Mouse (Mus musculus) hindbrain, embryonic 16.5 days (tissue): ENCODE data around the gene L3mbtl3. TPM values are rescaled to one million over a fixed set of nuclear protein-coding genes. Genes with fewer than 3 reads are reported as not detected.

Experiments
- ATAC-seq: fragments of 200-750 bp; cut with Nextera tagmentation; 2 replicates; pipeline ENCODE4 v1.8.0; 2017; ENCODE audit warnings: moderate TSS enrichment, moderate library complexity
- H3K27ac ChIP-seq: fragments of 300-500 bp; sonication (generic); 2 replicates; pipeline ENCODE4 v1.5.1; 2014; ENCODE audit warnings: low read depth, mild to moderate bottlenecking, control low read depth, low read length, moderate library complexity
- H3K27me3 ChIP-seq: fragments of 300-500 bp; sonication (generic); replicated peaks from 2 replicates; pipeline ENCODE4 v1.6.1; 2014; ENCODE audit warnings: low read length; ENCODE audit not compliant: control insufficient read depth, insufficient read depth
- H3K36me3 ChIP-seq: fragments of 300-500 bp; sonication (generic); 2 replicates; pipeline ENCODE4 v1.6.1; 2014; ENCODE audit warnings: mild to moderate bottlenecking, low read length, moderate library complexity, mixed read lengths; ENCODE audit not compliant: control insufficient read depth, insufficient read depth
- H3K4me1 ChIP-seq: fragments of 300-500 bp; sonication (generic); 2 replicates; pipeline ENCODE4 v1.6.1; 2014; ENCODE audit warnings: low read depth, low read length; ENCODE audit not compliant: control insufficient read depth, insufficient read depth
- H3K4me2 ChIP-seq: fragments of 300-500 bp; sonication (generic); 2 replicates; pipeline ENCODE4 v1.6.1; 2014; ENCODE audit warnings: mild to moderate bottlenecking, low read length, control low read depth, moderate library complexity
- H3K4me3 ChIP-seq: fragments of 300-500 bp; sonication (generic); 2 replicates; pipeline ENCODE4 v1.5.1; 2014; ENCODE audit warnings: mild to moderate bottlenecking, low read length, control low read depth, moderate library complexity
- H3K9ac ChIP-seq: fragments of 300-500 bp; sonication (generic); 2 replicates; pipeline ENCODE4 v1.6.1; 2014; ENCODE audit warnings: low read depth, mild to moderate bottlenecking, control low read depth, low read length, moderate library complexity
- H3K9me3 ChIP-seq: fragments of 300-500 bp; sonication (generic); 2 replicates; pipeline ENCODE4 v1.6.1; 2014; ENCODE audit warnings: mild to moderate bottlenecking, low read length, moderate library complexity; ENCODE audit not compliant: control insufficient read depth
- whole genome bisulfite sequencing: fragments of 180-500 bp; shearing (Covaris S2); extraction: QIAGEN DNeasy Blood & Tissue Kit; methylation state at CpG from one replicate; pipeline ENCODE4 v1.1.7; 2014; 5-methylcytosine and 5-hydroxymethylcytosine counted together
- polyA plus RNA-seq: library from polyadenylated mRNA; unstranded; fragments of >200 nt; fragmentation: Nextera tagmentation; extraction: Ambion mirVana; gene quantifications from 2 replicates; pipeline ENCODE4 v1.2.1, GENCODE M21; 2015

The L3mbtl3 gene
- polyA plus RNA-seq, 1 experiment from 2014 or later = 24.5 TPM

DNA sequence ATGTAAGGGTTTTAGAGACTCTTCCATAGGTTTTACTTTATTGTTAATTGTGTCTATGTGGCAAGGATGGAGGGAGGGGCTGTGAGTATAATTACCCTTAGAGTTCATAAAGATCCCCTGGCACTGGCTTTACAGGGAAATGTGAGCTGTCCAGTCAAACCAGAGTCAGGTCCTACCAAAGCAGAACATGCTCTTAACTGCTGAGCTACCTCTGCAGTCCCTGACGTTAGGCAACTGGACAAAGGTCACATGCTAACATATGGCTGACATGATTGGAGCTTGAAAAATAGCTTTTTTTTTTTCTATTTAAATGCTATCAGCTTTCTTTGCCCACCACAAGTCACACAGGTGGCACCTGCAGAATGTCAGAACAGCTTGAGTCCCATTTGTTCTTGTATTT, 25.6 kb downstream of the L3mbtl3 start:
- Histone ChIP-seq H3K9me3 (no peaks in the 10 kb centered on the region), H3K4me2 (no peak overlapping the region), H3K27ac (no peak overlapping the region), H3K27me3 (no peaks in the 10 kb centered on the region), H3K4me1 (no peaks in the 10 kb centered on the region), H3K36me3 (peaks cover 4% of the 10 kb centered on the region; the same call in 1 of the 2 replicates), H3K4me3 (no peak overlapping the region), H3K9ac (no peak overlapping the region)
- 64% methylated on average over 1 of the region's 1 CpGs for WGBS
- no peak for ATAC-seq

DNA sequence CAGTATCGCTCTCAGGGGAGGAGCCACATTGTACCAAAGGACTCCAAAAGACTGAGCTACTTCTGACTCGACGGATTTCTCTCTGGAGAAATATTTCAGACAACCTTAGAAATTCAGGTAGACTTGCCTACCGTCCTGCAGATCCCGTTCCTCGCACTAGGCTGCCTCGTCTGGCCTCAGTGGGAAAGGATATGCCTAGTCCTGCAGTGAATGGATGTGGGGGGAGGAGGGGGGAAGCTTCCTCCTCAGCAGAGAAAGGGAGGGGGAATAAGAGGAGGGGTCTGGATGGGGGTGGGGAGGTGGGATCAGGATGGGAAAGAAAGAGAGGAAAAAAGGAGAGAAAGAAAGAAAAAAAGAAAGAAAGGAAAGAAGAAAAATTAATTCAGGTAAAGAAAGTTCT, 28.2 kb downstream of the L3mbtl3 start:
- H3K4me3 ChIP-seq = no peak overlapping the region
- peaks cover 9% of the 10 kb centered on the region; the same call in 1 of the 2 replicates for H3K36me3 ChIP-seq
- H3K4me2 ChIP-seq = no peak overlapping the region
- ATAC-seq = no peak
- H3K4me1 ChIP-seq = no peaks in the 10 kb centered on the region
- H3K27me3 ChIP-seq = no peaks in the 10 kb centered on the region
- no peaks in the 10 kb centered on the region for H3K9me3 ChIP-seq
- no peak overlapping the region for H3K9ac ChIP-seq
- no peak overlapping the region for H3K27ac ChIP-seq
- WGBS = 37% methylated on average over 7 of the region's 7 CpGs

DNA sequence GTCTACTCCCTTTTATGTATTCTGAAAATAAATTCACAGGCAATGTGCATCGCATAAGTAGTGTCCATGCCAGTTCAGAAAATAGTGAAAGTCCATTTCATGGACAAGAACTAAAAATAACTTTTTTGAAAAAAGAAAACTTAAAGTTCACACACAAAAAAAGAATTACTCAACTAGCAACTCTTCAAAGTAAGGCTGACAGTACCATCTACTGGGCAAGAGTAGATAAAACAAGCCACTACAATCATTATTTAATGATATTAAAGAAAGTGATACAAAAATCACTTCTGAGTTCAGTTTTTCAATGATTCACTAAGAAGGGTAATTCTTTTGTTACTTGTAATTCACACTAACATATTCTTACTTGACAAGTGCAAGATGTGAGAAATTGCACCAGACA, 29.9 kb downstream of the L3mbtl3 start:
- Histone ChIP-seq H3K9me3 (no peaks in the 10 kb centered on the region), H3K27ac (no peak overlapping the region), H3K9ac (no peak overlapping the region), H3K4me2 (no peak overlapping the region), H3K36me3 (peaks cover 14% of the 10 kb centered on the region; the same call in 1 of the 2 replicates), H3K4me3 (no peak overlapping the region), H3K27me3 (no peaks in the 10 kb centered on the region), H3K4me1 (no peaks in the 10 kb centered on the region)
- WGBS = 87% methylated on average over 1 of the region's 1 CpGs
- ATAC-seq = no peak

DNA sequence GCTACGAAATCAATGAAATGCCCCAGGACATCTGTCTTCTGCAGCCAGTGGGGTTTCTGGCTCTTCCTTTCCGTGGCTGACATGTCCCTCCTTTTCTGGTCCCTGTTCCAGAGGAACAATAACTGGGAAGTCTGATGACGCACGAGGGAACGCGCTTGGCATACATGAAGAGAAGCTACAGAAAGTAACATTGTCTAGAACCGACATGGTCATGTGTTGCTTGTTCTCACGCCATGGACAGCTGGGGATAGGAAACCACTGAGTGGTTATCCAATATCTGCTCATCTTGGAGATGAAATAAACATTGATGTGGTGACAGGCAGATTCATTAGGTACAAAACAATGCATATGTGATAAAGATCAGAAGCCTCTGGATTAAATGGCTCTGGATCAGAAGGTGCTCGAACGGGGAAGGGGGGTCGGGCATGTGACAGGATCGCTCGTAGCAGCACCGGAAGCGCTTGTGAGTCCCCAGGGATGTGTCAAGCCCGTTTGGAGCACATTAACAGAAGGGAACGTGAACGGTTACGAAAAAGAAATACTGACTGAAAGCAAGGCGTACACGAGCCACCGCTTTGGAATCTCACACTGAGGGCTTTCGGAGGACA, 37.8 kb downstream of the L3mbtl3 start:
- WGBS = 81% methylated on average over 23 of the region's 23 CpGs
- no peaks in the 10 kb centered on the region for H3K27me3 ChIP-seq
- H3K4me1 ChIP-seq = no peaks in the 10 kb centered on the region
- H3K36me3 ChIP-seq = peaks cover 14% of the 10 kb centered on the region; the same call in 1 of the 2 replicates
- no peaks in the 10 kb centered on the region for H3K9me3 ChIP-seq
- H3K4me3 ChIP-seq = no peak overlapping the region
- H3K4me2 ChIP-seq = no peak overlapping the region
- no peak for ATAC-seq
- no peak overlapping the region for H3K9ac ChIP-seq
- no peak overlapping the region for H3K27ac ChIP-seq

DNA sequence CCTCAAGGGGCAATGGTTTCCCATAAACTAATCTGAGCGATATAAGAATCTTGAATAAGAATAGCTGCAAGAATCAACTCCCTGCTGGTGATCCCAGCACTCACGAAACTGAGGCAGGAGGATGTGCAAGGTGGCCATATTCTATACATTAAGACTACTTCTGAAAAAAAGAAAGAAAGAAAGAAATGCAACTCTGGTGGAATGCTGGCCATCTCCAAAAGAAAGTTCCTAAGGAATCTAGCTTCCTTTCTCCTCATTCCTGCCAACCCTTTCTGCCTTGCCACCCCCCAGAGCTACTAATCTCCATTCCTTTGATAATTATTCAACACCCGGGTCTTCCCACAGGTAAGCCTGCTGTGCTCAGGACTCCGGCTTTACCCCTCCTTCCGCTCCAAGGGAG, 41.8 kb downstream of the L3mbtl3 start:
- Histone ChIP-seq H3K9ac (no peak overlapping the region), H3K4me3 (no peak overlapping the region), H3K9me3 (no peaks in the 10 kb centered on the region), H3K4me1 (no peaks in the 10 kb centered on the region), H3K27me3 (no peaks in the 10 kb centered on the region), H3K4me2 (no peak overlapping the region), H3K36me3 (peaks cover 9% of the 10 kb centered on the region; the same call in 1 of the 2 replicates), H3K27ac (no peak overlapping the region)
- 55% methylated on average over 5 of the region's 5 CpGs for WGBS
- ATAC-seq = no peak

DNA sequence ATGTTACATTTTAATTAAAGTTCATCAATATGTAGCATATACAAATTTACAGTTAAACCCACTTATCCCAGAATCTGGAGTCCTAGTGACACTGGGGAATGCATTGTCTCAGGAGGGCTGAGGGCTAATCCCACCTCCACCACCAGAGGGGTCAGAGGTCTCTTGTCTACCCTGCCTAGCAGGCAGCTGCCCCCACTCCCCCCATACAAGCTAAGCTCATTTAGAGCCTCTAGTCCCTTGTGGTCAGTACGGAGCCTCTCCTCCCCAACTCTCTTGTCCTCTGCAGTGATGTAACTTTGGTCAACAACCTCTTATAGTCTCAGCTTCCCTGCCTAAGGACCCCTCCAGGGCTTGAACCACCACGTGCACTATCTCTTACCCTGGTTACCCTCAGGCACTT, 43.0 kb downstream of the L3mbtl3 start:
- no peak overlapping the region for H3K27ac ChIP-seq
- ATAC-seq = no peak
- H3K4me1 ChIP-seq = no peaks in the 10 kb centered on the region
- no peak overlapping the region for H3K4me3 ChIP-seq
- no peaks in the 10 kb centered on the region for H3K9me3 ChIP-seq
- H3K36me3 ChIP-seq = 0 out of 2 replicates have a peak, but pooled peaks cover 2% of the 10 kb centered on the region
- WGBS = 25% methylated on average over 2 of the region's 2 CpGs
- no peak overlapping the region for H3K9ac ChIP-seq
- no peak overlapping the region for H3K4me2 ChIP-seq
- H3K27me3 ChIP-seq = no peaks in the 10 kb centered on the region

DNA sequence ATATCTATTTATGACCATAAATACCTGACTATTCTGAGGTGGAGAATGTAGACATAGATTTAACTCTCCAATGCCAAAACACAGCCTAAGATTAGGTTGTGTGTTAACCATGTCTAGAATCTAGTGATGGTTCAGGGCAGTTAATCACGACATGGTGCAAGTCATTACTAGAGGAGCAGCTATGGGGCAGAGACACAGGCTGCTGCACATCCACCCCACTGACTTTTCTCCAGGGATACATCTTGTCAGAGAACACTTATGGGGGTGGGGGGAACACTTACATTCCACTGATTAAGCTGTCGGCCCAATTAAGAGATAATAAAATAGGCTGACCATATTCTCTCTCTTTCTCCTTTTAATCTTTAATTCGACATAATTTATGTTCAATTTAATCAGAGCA, 46.9 kb downstream of the L3mbtl3 start:
- Histone ChIP-seq H3K4me3 (no peak overlapping the region), H3K4me1 (no peaks in the 10 kb centered on the region), H3K27ac (no peak overlapping the region), H3K4me2 (no peak overlapping the region), H3K36me3 (peaks cover 2% of the 10 kb centered on the region; the same call in 1 of the 2 replicates), H3K9me3 (no peaks in the 10 kb centered on the region), H3K9ac (no peak overlapping the region), H3K27me3 (no peaks in the 10 kb centered on the region)
- ATAC-seq = no peak
- 48% methylated on average over 3 of the region's 3 CpGs for WGBS

DNA sequence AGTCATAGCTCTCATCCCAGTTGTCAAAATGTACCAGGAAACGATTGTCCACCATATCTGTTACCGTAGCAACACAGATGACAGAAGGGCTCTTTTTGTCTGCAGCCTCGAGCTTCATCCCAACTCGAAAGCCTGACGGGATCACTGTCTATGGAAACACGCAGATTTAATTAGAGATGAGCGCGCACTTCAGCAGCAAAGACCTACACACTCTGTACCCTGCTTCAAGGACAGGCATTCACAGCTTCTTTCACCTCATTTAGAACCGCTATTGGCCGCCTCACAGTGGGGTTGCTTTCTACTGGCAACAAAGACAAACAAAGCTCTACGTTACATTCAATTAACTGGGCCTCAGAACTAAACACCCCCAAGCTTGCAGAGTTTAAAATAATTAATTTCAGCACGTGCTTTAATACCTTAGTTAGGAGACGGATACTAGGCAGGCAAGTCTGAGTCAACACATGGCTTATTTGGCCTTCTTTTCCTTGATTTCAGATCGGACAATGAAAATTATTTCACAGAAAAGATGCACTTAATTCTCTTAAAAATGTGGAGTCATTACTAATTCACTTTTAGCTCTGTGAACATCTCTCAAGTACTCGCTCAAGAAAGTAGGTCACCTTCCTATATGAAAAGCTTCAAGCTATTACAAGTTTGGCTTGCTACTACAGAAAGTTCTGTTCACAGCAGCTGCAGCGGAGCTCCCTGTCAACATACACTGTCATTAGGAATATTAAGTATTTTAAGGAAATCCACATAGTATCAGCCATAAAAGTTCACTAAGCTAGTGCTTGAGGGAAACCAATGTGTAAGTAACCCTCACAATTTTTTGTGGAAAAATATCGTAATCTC, 47.9 kb downstream of the L3mbtl3 start:
- Histone ChIP-seq H3K9ac (no peak overlapping the region), H3K4me1 (no peaks in the 10 kb centered on the region), H3K4me2 (no peak overlapping the region), H3K36me3 (peaks cover 2% of the 10 kb centered on the region; the same call in 1 of the 2 replicates), H3K4me3 (no peak overlapping the region), H3K9me3 (no peaks in the 10 kb centered on the region), H3K27ac (no peak overlapping the region), H3K27me3 (no peaks in the 10 kb centered on the region)
- WGBS = 22% methylated on average over 17 of the region's 17 CpGs
- ATAC-seq = peak; percentile 84

DNA sequence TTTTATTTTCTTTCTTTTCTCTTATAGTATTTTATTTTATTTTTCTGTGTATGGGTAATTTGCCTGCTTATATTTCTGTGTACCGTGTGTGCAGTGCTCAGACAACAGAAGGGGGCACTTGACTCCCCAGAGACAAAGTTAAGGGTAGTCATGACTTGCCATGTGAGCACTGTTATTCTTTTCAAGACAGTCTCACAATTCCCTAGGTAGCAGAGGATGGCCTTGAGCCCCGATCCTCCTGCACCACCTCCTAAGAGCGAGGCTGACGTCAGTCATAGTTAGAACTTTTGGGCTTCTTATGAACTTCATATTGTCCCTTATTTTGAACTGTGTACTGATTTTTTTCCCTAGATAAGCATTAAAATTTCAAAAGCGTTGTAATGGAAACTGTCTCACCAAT, 48.5 kb downstream of the L3mbtl3 start:
- Histone ChIP-seq H3K4me3 (no peak overlapping the region), H3K27ac (no peak overlapping the region), H3K27me3 (no peaks in the 10 kb centered on the region), H3K9me3 (no peaks in the 10 kb centered on the region), H3K4me1 (no peaks in the 10 kb centered on the region), H3K36me3 (peaks cover 2% of the 10 kb centered on the region; the same call in 1 of the 2 replicates), H3K9ac (no peak overlapping the region), H3K4me2 (no peak overlapping the region)
- WGBS = 54% methylated on average over 5 of the region's 5 CpGs
- ATAC-seq = peak; percentile 40; the same call in 1 of the 2 replicates
